Mouse (Mus musculus) stomach, embryonic 16.5 days (tissue): ENCODE data around the gene H2-DMb1. TPM values are rescaled to one million over a fixed set of nuclear protein-coding genes. Genes with fewer than 3 reads are reported as not detected.

ENCODE experiments used
- ATAC-seq: fragments of 200-750 bp; cut with Nextera tagmentation; 2 replicates; pipeline ENCODE4 v1.8.0; 2017; ENCODE audit warnings: moderate number of reproducible peaks, moderate TSS enrichment; ENCODE audit not compliant: insufficient read depth, low FRiP score
- H3K27ac ChIP-seq: fragments of 300-500 bp; sonication (generic); 2 replicates; pipeline ENCODE4 v1.5.1; 2014; ENCODE audit warnings: low read length
- H3K27me3 ChIP-seq: fragments of 300-500 bp; sonication (generic); 2 replicates; pipeline ENCODE4 v1.6.1; 2014; ENCODE audit warnings: low read length, control low read depth, mixed read lengths; ENCODE audit not compliant: control insufficient read depth, insufficient read depth
- H3K36me3 ChIP-seq: fragments of 300-500 bp; sonication (generic); 2 replicates; pipeline ENCODE4 v1.6.1; 2014; ENCODE audit warnings: low read length; ENCODE audit not compliant: control insufficient read depth, insufficient read depth
- H3K4me1 ChIP-seq: fragments of 300-500 bp; sonication (generic); 2 replicates; pipeline ENCODE4 v1.6.1; 2014; ENCODE audit warnings: low read length, control low read depth, mixed read lengths; ENCODE audit not compliant: control insufficient read depth, insufficient read depth
- H3K4me2 ChIP-seq: fragments of 300-500 bp; sonication (generic); 2 replicates; pipeline ENCODE4 v1.6.1; 2014; ENCODE audit warnings: low read depth, low read length, mixed read lengths
- H3K4me3 ChIP-seq: fragments of 300-500 bp; sonication (generic); replicated peaks from 2 replicates; pipeline ENCODE4 v1.5.1; 2014; ENCODE audit warnings: mild to moderate bottlenecking, low read length
- H3K9ac ChIP-seq: fragments of 300-500 bp; sonication (generic); 2 replicates; pipeline ENCODE4 v1.6.1; 2014; ENCODE audit warnings: low read length
- H3K9me3 ChIP-seq: fragments of 300-500 bp; sonication (generic); replicated peaks from 2 replicates; pipeline ENCODE4 v1.6.1; 2016; ENCODE audit warnings: low read length, control low read depth; ENCODE audit not compliant: control insufficient read depth
- WGBS: fragments of 180-500 bp; shearing (Covaris S2); extraction: QIAGEN DNeasy Blood & Tissue Kit; methylation state at CpG from one replicate; pipeline ENCODE4 v1.1.7; 2014; 5-methylcytosine and 5-hydroxymethylcytosine counted together
- polyA plus RNA-seq: library from polyadenylated mRNA; unstranded; fragments of >200 nt; fragmentation: Nextera tagmentation; extraction: Ambion mirVana; gene quantifications from 2 replicates; pipeline ENCODE4 v1.2.1, GENCODE M21; 2015

H2-DMb1 gene
- polyA plus RNA-seq, 1 experiment from 2014 or later = 2.0 TPM

DNA sequence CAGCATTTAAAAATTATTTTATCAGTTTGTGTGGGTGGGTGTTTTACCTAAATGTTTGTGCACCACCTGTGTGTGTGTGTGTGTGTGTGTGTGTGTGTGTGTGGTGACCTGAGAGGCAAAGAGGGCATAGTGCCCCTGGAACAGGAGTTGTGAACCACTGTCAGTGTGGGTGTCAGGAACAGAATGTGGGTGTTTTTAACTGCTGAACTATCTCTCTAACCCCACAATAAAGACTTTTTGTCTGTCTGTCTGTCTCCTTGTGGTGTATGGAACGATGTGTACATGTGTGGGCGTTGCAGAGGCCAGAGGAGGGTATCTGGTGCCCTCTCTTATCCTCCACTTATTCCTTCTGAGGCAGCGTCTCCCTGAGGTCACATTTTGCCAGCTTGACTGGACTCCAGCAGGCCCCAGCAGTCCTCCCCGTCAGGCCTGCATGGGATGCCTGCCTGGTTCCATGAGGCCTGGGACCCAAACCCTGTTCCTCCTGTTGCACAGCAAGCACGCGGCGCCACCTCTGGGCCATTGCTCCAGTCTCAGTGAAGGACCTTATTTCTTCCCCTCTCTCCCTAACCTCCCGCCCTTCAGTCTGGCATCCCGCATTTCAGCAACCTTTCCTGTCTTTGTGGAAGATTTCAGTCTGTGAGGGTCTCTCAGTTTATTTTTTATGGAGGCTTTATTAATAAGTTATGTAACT, 11.5 kb downstream of the H2-DMb1 start:
- Histone ChIP-seq H3K9me3 (no peaks in the 10 kb centered on the region), H3K9ac (no peak overlapping the region), H3K4me1 (no peaks in the 10 kb centered on the region), H3K4me3 (no peak overlapping the region), H3K36me3 (no peaks in the 10 kb centered on the region), H3K27me3 (no peaks in the 10 kb centered on the region), H3K27ac (no peak overlapping the region), H3K4me2 (no peak overlapping the region)
- no peak for ATAC-seq
- 45% methylated on average over 9 of the region's 9 CpGs for WGBS

GRCm38 (mm10) chr17:34165033-34165730, 12.3 kb downstream of the H2-DMb1 start:
- no peak overlapping the region for H3K4me2 ChIP-seq
- no peaks in the 10 kb centered on the region for H3K9me3 ChIP-seq
- ATAC-seq = no peak
- no peak overlapping the region for H3K4me3 ChIP-seq
- no peak overlapping the region for H3K9ac ChIP-seq
- H3K27ac ChIP-seq = no peak overlapping the region
- H3K4me1 ChIP-seq = no peaks in the 10 kb centered on the region
- H3K36me3 ChIP-seq = no peaks in the 10 kb centered on the region
- no peaks in the 10 kb centered on the region for H3K27me3 ChIP-seq
- 75% methylated on average over 6 of the region's 6 CpGs for WGBS

- Histone ChIP-seq H3K4me1 (no peaks in the 10 kb centered on the region), H3K4me3 (no peak overlapping the region), H3K27me3 (no peaks in the 10 kb centered on the region), H3K9ac (no peak overlapping the region), H3K4me2 (no peak overlapping the region), H3K36me3 (no peaks in the 10 kb centered on the region), H3K27ac (no peak overlapping the region), H3K9me3 (no peaks in the 10 kb centered on the region)
- ATAC-seq = peak; percentile 25; the same call in 1 of the 2 replicates
- WGBS = 5% methylated on average over 2 of the region's 2 CpGs
Observed at GRCm38 (mm10) chr17:34169279-34169678, 16.4 kb downstream of the H2-DMb1 start.

DNA sequence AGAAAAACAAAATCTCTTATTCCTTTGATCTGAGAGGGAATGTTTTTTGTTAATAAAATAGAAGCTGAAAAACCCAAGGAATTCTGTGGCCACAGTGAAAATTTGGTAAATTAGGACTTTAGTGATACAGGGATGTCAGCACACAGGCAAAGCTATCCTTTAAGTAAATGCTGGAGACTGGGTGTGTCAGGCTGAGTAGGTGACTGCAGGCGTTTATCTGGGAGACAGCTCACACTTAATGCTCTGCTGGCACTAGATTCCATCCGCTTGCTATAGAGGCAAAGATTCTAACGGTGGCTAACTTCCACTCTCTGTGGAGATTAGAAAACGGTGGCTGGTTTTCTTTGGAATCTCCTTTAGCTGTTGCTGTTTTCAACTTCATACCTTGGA, 17.6 kb downstream of the H2-DMb1 start:
- H3K4me1 ChIP-seq = no peaks in the 10 kb centered on the region
- no peaks in the 10 kb centered on the region for H3K36me3 ChIP-seq
- ATAC-seq = no peak
- 20% methylated on average over 4 of the region's 4 CpGs for WGBS
- H3K27me3 ChIP-seq = no peaks in the 10 kb centered on the region
- no peak overlapping the region for H3K27ac ChIP-seq
- H3K4me3 ChIP-seq = no peak overlapping the region
- H3K4me2 ChIP-seq = no peak overlapping the region
- no peak overlapping the region for H3K9ac ChIP-seq
- H3K9me3 ChIP-seq = no peaks in the 10 kb centered on the region

DNA sequence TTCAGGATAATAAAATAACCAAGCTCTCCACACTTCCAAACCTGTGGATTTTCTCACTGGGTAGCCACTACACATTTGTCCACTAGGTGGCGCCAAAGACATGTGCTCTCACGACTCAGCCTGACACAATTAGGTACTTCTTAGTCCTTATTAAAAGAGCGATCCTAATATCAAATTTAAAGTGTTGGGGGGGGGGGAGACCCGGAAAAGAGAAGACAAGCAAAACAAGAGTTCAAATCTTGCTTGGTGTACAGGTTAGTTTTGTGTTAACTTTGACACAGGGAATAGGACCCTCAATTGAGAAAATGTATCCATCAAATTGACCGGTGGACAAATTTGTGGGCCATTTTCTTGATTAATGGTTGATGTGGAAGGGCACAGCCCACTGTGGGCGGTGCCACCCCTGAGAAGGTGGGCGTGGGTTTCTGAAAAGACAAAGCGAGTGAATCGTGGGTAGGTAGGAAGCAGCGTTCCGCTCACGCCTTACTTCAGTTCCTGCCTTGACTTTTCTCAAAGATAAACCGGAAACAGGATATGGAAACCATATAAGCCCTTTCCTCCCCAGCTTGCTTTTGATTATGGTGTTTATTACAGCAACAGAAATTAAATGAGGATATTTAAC, 18.1 kb downstream of the H2-DMb1 start:
- H3K4me3 ChIP-seq = no peak overlapping the region
- H3K4me1 ChIP-seq = no peaks in the 10 kb centered on the region
- no peaks in the 10 kb centered on the region for H3K9me3 ChIP-seq
- no peaks in the 10 kb centered on the region for H3K36me3 ChIP-seq
- H3K9ac ChIP-seq = no peak overlapping the region
- WGBS = 39% methylated on average over 13 of the region's 13 CpGs
- H3K27ac ChIP-seq = no peak overlapping the region
- no peak overlapping the region for H3K4me2 ChIP-seq
- H3K27me3 ChIP-seq = no peaks in the 10 kb centered on the region
- ATAC-seq = no peak

GRCm38 (mm10) chr17:34172528-34172927, 19.7 kb downstream of the H2-DMb1 start:
- Histone ChIP-seq H3K4me3 (no peak overlapping the region), H3K4me1 (no peaks in the 10 kb centered on the region), H3K27ac (no peak overlapping the region), H3K27me3 (no peaks in the 10 kb centered on the region), H3K36me3 (no peaks in the 10 kb centered on the region), H3K4me2 (no peak overlapping the region), H3K9ac (no peak overlapping the region), H3K9me3 (peaks cover 6% of the 10 kb centered on the region; the same call in 1 of the 2 replicates)
- 95% methylated on average over 5 of the region's 5 CpGs for WGBS
- ATAC-seq = no peak

- H3K4me3 ChIP-seq = no peak overlapping the region
- ATAC-seq = no peak
- no peaks in the 10 kb centered on the region for H3K27me3 ChIP-seq
- no peaks in the 10 kb centered on the region for H3K36me3 ChIP-seq
- no peak overlapping the region for H3K4me2 ChIP-seq
- H3K27ac ChIP-seq = no peak overlapping the region
- H3K9me3 ChIP-seq = peaks cover 6% of the 10 kb centered on the region; the same call in 1 of the 2 replicates
- no peak overlapping the region for H3K9ac ChIP-seq
- 58% methylated on average over 1 of the region's 1 CpGs for WGBS
- H3K4me1 ChIP-seq = no peaks in the 10 kb centered on the region
Observed at GRCm38 (mm10) chr17:34174075-34174474, 21.2 kb downstream of the H2-DMb1 start.

GRCm38 (mm10) chr17:34177179-34177578, 24.3 kb downstream of the H2-DMb1 start:
- no peak overlapping the region for H3K27ac ChIP-seq
- H3K4me2 ChIP-seq = no peak overlapping the region
- H3K9me3 ChIP-seq = peaks cover 6% of the 10 kb centered on the region; the same call in 1 of the 2 replicates
- no peaks in the 10 kb centered on the region for H3K27me3 ChIP-seq
- no peak overlapping the region for H3K9ac ChIP-seq
- H3K4me3 ChIP-seq = no peak overlapping the region
- 67% methylated on average over 4 of the region's 4 CpGs for WGBS
- ATAC-seq = no peak
- H3K36me3 ChIP-seq = no peaks in the 10 kb centered on the region
- H3K4me1 ChIP-seq = no peaks in the 10 kb centered on the region

DNA sequence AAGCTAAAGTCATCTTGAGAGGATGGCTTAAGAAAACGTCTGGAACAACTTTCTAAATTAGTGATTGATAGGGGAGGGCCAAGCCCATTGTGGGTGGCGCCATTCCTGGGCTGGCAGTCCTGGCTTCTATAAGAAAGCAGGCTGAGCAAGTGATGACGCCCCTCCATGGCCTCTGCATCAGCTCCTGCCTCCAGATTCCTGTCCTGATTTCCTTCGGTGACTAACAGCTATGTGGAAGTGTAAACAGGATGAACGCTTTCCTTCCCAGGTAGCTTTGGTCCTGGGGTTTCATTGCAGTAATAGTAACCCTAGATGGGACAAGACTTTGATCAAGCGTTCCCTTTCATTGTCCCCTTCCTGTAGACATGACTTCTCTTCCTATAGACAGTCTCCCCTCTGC, 26.1 kb downstream of the H2-DMb1 start:
- H3K27me3 ChIP-seq = no peaks in the 10 kb centered on the region
- no peaks in the 10 kb centered on the region for H3K36me3 ChIP-seq
- no peak overlapping the region for H3K4me2 ChIP-seq
- 49% methylated on average over 6 of the region's 6 CpGs for WGBS
- no peaks in the 10 kb centered on the region for H3K4me1 ChIP-seq
- no peak overlapping the region for H3K4me3 ChIP-seq
- H3K27ac ChIP-seq = no peak overlapping the region
- no peak for ATAC-seq
- H3K9me3 ChIP-seq = peaks cover 6% of the 10 kb centered on the region; the same call in 1 of the 2 replicates
- no peak overlapping the region for H3K9ac ChIP-seq
